Mouse (Mus musculus): ENCODE results near the gene Slc1a3. TPM values are rescaled to one million over a fixed set of nuclear protein-coding genes. Genes with fewer than 3 reads are reported as not detected.

Slc1a3 gene
- total RNA-seq, 4 experiments from 2014 or later: 5.7 to 19.4 (median 16.8) TPM

GRCm38 (mm10) chr15:8658086-8658980 lies 52.2 kb downstream of the Slc1a3 start:
- DNase-seq: no peak

- DNase-seq: no peak
These were observed 55.3 kb downstream of the Slc1a3 start for GRCm38 (mm10) chr15:8655251-8655650.

- no peak for DNase-seq
These were observed 57.9 kb downstream of the Slc1a3 start for GRCm38 (mm10) chr15:8652637-8653036.

- DNase-seq: no peak
These were observed 66.4 kb downstream of the Slc1a3 start for GRCm38 (mm10) chr15:8643997-8644692.

- DNase-seq: no peak
These were observed 70.7 kb downstream of the Slc1a3 start for GRCm38 (mm10) chr15:8639856-8640255.

GRCm38 (mm10) chr15:8638568-8639325 lies 71.8 kb downstream of the Slc1a3 start:
- DNase-seq: no peak

GRCm38 (mm10) chr15:8637283-8637682 lies 73.3 kb downstream of the Slc1a3 start:
- DNase-seq: no peak

- DNase-seq: no peak
These were observed 74.6 kb downstream of the Slc1a3 start for GRCm38 (mm10) chr15:8635974-8636373.

- no peak for DNase-seq
These were observed 75.8 kb downstream of the Slc1a3 start for GRCm38 (mm10) chr15:8634807-8635206.

GRCm38 (mm10) chr15:8634355-8634754 lies 76.2 kb downstream of the Slc1a3 start:
- no peak for DNase-seq

- peak; percentile 24 for DNase-seq
These were observed 77.2 kb downstream of the Slc1a3 start for GRCm38 (mm10) chr15:8633375-8633774.

GRCm38 (mm10) chr15:8632361-8632760 lies 78.2 kb downstream of the Slc1a3 start:
- no peak for DNase-seq

GRCm38 (mm10) chr15:8629317-8629831 lies 81.2 kb downstream of the Slc1a3 start:
- peak; percentile 20 for DNase-seq

GRCm38 (mm10) chr15:8628150-8628549 lies 82.4 kb downstream of the Slc1a3 start:
- DNase-seq: no peak

- peak; percentile 36 for DNase-seq
These were observed 83.4 kb downstream of the Slc1a3 start for GRCm38 (mm10) chr15:8627097-8627537.

- no peak for DNase-seq
These were observed 85.2 kb downstream of the Slc1a3 start for GRCm38 (mm10) chr15:8625370-8625769.

GRCm38 (mm10) chr15:8623879-8624278 lies 86.7 kb downstream of the Slc1a3 start:
- DNase-seq: no peak

- DNase-seq: no peak
These were observed 91.0 kb downstream of the Slc1a3 start for GRCm38 (mm10) chr15:8619479-8620026.

GRCm38 (mm10) chr15:8616290-8616689 lies 94.3 kb downstream of the Slc1a3 start:
- no peak for DNase-seq

GRCm38 (mm10) chr15:8615511-8616224 lies 94.9 kb downstream of the Slc1a3 start:
- no peak for DNase-seq

- no peak for DNase-seq
These were observed 95.9 kb downstream of the Slc1a3 start for GRCm38 (mm10) chr15:8614701-8615100.

Data from adrenal gland, adult 8-10 months (tissue).